In the genomic region with DNA sequence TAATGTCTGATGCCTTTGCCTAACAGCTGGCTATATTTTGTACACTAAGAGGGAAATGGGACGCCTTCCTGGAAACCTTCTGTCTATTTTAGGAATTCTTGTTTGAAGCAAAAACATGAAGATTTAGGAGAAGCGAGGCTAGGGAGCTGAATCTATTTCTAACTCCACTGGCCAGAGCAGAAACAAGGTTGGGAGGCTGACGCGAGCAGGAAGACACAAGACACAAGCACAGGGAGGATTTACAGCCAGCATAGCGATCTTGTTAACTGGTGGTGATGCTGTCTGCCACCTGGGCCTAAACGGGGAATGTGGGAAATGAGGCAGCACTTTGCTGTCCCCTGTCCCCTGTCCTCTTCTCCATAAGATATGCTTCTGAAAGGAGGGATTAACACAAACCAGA, we compare ENCODE assay signal across 9 mouse cellular contexts.
DNase-seq lines count a peak whose midpoint lies in the region; ATAC-seq and TF ChIP-seq lines count a peak whose summit lies in the region.
"Had no signal": no experiment of that assay in that cellular context is flagged by ENCODE, and none has a peak within 500 bp of the region (broad histone marks: within the 10 kb centered on the region; RNA-seq: fewer than 3 reads in every experiment).

No protein-coding gene starts in this region.

- no peak overlapping the region for H3K4me3 ChIP-seq in kidney, postnatal 0 days (replicated peaks; ENCODE audit: low read depth, low read length)
- no peak overlapping the region for H3K4me3 ChIP-seq in embryonic facial prominence, embryonic 13.5 days
- H3K4me3 ChIP-seq in hindbrain, embryonic 16.5 days (ENCODE audit: low read length), result no peak overlapping the region
- H3K4me3 ChIP-seq in neural tube, embryonic 13.5 days, result no peak overlapping the region
- H3K4me3 ChIP-seq: erythroblast, embryonic 14.5 days had no signal

- H3K9me3 ChIP-seq in kidney, postnatal 0 days (replicated peaks; ENCODE audit: low read length), result no peaks in the 10 kb centered on the region
- no peaks in the 10 kb centered on the region for H3K9me3 ChIP-seq in embryonic facial prominence, embryonic 13.5 days
- no peaks in the 10 kb centered on the region for H3K9me3 ChIP-seq in hindbrain, embryonic 16.5 days (ENCODE audit: control insufficient read depth, low read length)
- no peaks in the 10 kb centered on the region for H3K9me3 ChIP-seq in neural tube, embryonic 13.5 days

- ATAC-seq in kidney, postnatal 0 days (replicated peaks; ENCODE audit: low FRiP score, low read depth), result no peak
- ATAC-seq in embryonic facial prominence, embryonic 13.5 days (ENCODE audit: insufficient number of reproducible peaks, insufficient read depth, low FRiP score, low TSS enrichment, low read depth), result no peak
- no peak for ATAC-seq in hindbrain, embryonic 16.5 days
- ATAC-seq in neural tube, embryonic 13.5 days (ENCODE audit: low read depth), result no peak
- no peak for ATAC-seq in cerebellum, adult (ENCODE audit: insufficient number of reproducible peaks, low FRiP score, low TSS enrichment)

- DNase-seq in kidney, postnatal 0 days (ENCODE audit: low spot score), result peak; percentile 86
- no peak for DNase-seq in kidney, adult 11 months
- no peak for DNase-seq in ovary, postnatal 14 days (ENCODE audit: low spot score)

- 14% methylated on average over 6 of the region's 6 CpGs for WGBS in kidney, postnatal 0 days
- WGBS in embryonic facial prominence, embryonic 13.5 days, result 10% methylated on average over 6 of the region's 6 CpGs
- 7% methylated on average over 6 of the region's 6 CpGs for WGBS in hindbrain, embryonic 16.5 days
- WGBS in neural tube, embryonic 13.5 days, result 4% methylated on average over 6 of the region's 6 CpGs

- no peak overlapping the region for H3K4me2 ChIP-seq in kidney, postnatal 0 days (ENCODE audit: low read length)
- H3K4me2 ChIP-seq in embryonic facial prominence, embryonic 13.5 days, result no peak overlapping the region
- 0 out of 2 replicates have a peak overlapping the region, but pooled peaks have one; percentile 20 for H3K4me2 ChIP-seq in hindbrain, embryonic 16.5 days (ENCODE audit: low read length)
- peak overlapping the region; percentile 37; the same call in 1 of the 2 replicates for H3K4me2 ChIP-seq in neural tube, embryonic 13.5 days

- peak overlapping the region; percentile 88 for H3K27ac ChIP-seq in kidney, postnatal 0 days
- peak overlapping the region; percentile 86 for H3K27ac ChIP-seq in embryonic facial prominence, embryonic 13.5 days
- peak overlapping the region; percentile 83 for H3K27ac ChIP-seq in hindbrain, embryonic 16.5 days (ENCODE audit: low read depth, low read length)
- peak overlapping the region; percentile 89 for H3K27ac ChIP-seq in neural tube, embryonic 13.5 days (replicated peaks)
- H3K27ac ChIP-seq: liver, embryonic 14.5 days had no signal

- peaks cover 70% of the 10 kb centered on the region for H3K4me1 ChIP-seq in kidney, postnatal 0 days (replicated peaks; ENCODE audit: insufficient read depth, low read length)
- H3K4me1 ChIP-seq in embryonic facial prominence, embryonic 13.5 days, result peaks cover 85% of the 10 kb centered on the region
- peaks cover 67% of the 10 kb centered on the region for H3K4me1 ChIP-seq in hindbrain, embryonic 16.5 days (ENCODE audit: control insufficient read depth, insufficient read depth, low read depth, low read length)
- peaks cover 96% of the 10 kb centered on the region for H3K4me1 ChIP-seq in neural tube, embryonic 13.5 days (replicated peaks)

- H3K9ac ChIP-seq in kidney, postnatal 0 days (ENCODE audit: low read depth, low read length), result no peak overlapping the region
- 0 out of 2 replicates have a peak overlapping the region, but pooled peaks have one; percentile 11 for H3K9ac ChIP-seq in embryonic facial prominence, embryonic 13.5 days
- H3K9ac ChIP-seq in hindbrain, embryonic 16.5 days (ENCODE audit: low read depth, low read length), result peak overlapping the region; percentile 54
- H3K9ac ChIP-seq in neural tube, embryonic 13.5 days, result peak overlapping the region; percentile 59
- H3K9ac ChIP-seq: liver, embryonic 14.5 days had no signal

- TF ChIP-seq CTCF in kidney, postnatal 0 days (IDR thresholded peaks at IDR 0.05; ENCODE audit: low read depth), result no peak

- H3K36me3 ChIP-seq in kidney, postnatal 0 days (ENCODE audit: insufficient read depth, low read length), result no peaks in the 10 kb centered on the region
- peaks cover 5% of the 10 kb centered on the region for H3K36me3 ChIP-seq in embryonic facial prominence, embryonic 13.5 days
- H3K36me3 ChIP-seq in hindbrain, embryonic 16.5 days (ENCODE audit: control insufficient read depth, insufficient read depth, low read length), result no peaks in the 10 kb centered on the region
- H3K36me3 ChIP-seq in neural tube, embryonic 13.5 days, result no peaks in the 10 kb centered on the region

- H3K27me3 ChIP-seq in kidney, postnatal 0 days (ENCODE audit: insufficient read depth, low read length), result no peaks in the 10 kb centered on the region
- no peaks in the 10 kb centered on the region for H3K27me3 ChIP-seq in embryonic facial prominence, embryonic 13.5 days
- no peaks in the 10 kb centered on the region for H3K27me3 ChIP-seq in hindbrain, embryonic 16.5 days (replicated peaks; ENCODE audit: control insufficient read depth, insufficient read depth, low read length)
- H3K27me3 ChIP-seq in neural tube, embryonic 13.5 days, result no peaks in the 10 kb centered on the region

Comparison
In these comparisons a context has a peak if more than half of its experiments do, and no peak if none do; other contexts are left out.
1. H3K4me2 ChIP-seq: peak in hindbrain, embryonic 16.5 days (single experiment) and neural tube, embryonic 13.5 days (single experiment); none in kidney, postnatal 0 days (single experiment) and embryonic facial prominence, embryonic 13.5 days (single experiment).
2. Peak in every context shown above with its lines, with median percentiles within 50 percentile points of each other: H3K27ac ChIP-seq.